Mouse (Mus musculus): ENCODE results near the gene Itprid1.

GRCm38 (mm10) chr6:56012384-56012783 lies 175.7 kb downstream of the Itprid1 start:
- TF ChIP-seq CTCF (IDR thresholded peaks at IDR 0.05; ENCODE audit: low read depth) (no peak), EP300 (IDR thresholded peaks at IDR 0.05; ENCODE audit: low read depth) (no peak)
